ENCODE assay signal across 18 mouse cellular contexts in genomic region chr9:77693405-77693804, GRCm38 (mm10). TPM values are rescaled to one million over a fixed set of nuclear protein-coding genes. Genes with fewer than 3 reads are reported as not detected.
DNase-seq lines count a peak whose midpoint lies in the region; ATAC-seq and TF ChIP-seq lines count a peak whose summit lies in the region.
"Had no signal": no experiment of that assay in that cellular context is flagged by ENCODE, and none has a peak within 500 bp of the region (broad histone marks: within the 10 kb centered on the region; RNA-seq: fewer than 3 reads in every experiment).

No protein-coding gene starts in this region.

- peak; percentile 55 for TF ChIP-seq CTCF in liver, adult 2 months (IDR thresholded peaks at IDR 0.05; ENCODE audit: low read depth, low read length)
- peak; percentile 37 for TF ChIP-seq CTCF in Patski (IDR thresholded peaks at IDR 0.05)
- TF ChIP-seq CTCF in kidney, postnatal 0 days (IDR thresholded peaks at IDR 0.05; ENCODE audit: low read depth), result peak; percentile 50

- no peaks in the 10 kb centered on the region for H3K4me1 ChIP-seq in liver, adult 2 months (ENCODE audit: control insufficient read depth, insufficient read depth, low read length)
- H3K4me1 ChIP-seq in kidney, postnatal 0 days (replicated peaks; ENCODE audit: insufficient read depth, low read length), result no peaks in the 10 kb centered on the region
- peaks cover 9% of the 10 kb centered on the region for H3K4me1 ChIP-seq in midbrain, embryonic 10.5 days
- H3K4me1 ChIP-seq: embryonic facial prominence, embryonic 13.5 days; liver, embryonic 13.5 days had no signal

- no peaks in the 10 kb centered on the region; the same call in 1 of the 2 replicates for H3K79me2 ChIP-seq in liver, adult 2 months (ENCODE audit: control insufficient read depth, insufficient read depth, low read length)

- H3K9me3 ChIP-seq in kidney, postnatal 0 days (replicated peaks; ENCODE audit: low read length), result no peaks in the 10 kb centered on the region
- no peaks in the 10 kb centered on the region for H3K9me3 ChIP-seq in midbrain, embryonic 10.5 days (replicated peaks)
- H3K9me3 ChIP-seq: embryonic facial prominence, embryonic 13.5 days; forebrain, embryonic 10.5 days; liver, embryonic 13.5 days had no signal

- peak; percentile 66 for DNase-seq in liver, adult 2 months (ENCODE audit: extremely low read depth, low read depth, low spot score)
- DNase-seq in liver (no peak), Patski (ENCODE audit: low read depth, low spot score) (no peak)
- DNase-seq in kidney, postnatal 0 days (ENCODE audit: low spot score), result no peak
- DNase-seq in splenic B cell, adult 2 months (ENCODE audit: low read depth, low spot score), result peak; percentile 25
- DNase-seq in midbrain, embryonic 10.5 days (ENCODE audit: low spot score), result no peak
- no peak for DNase-seq in ovary, postnatal 36 days (ENCODE audit: low spot score)
- DNase-seq: adrenal gland, postnatal 36 days; cerebellum, postnatal 36 days; heart, adult 11 months; liver, embryonic 13.5 days; thymus, adult 18-20 months had no signal

- H3K9ac ChIP-seq in liver, adult 2 months (ENCODE audit: low read depth, low read length), result no peak overlapping the region
- no peak overlapping the region for H3K9ac ChIP-seq in kidney, postnatal 0 days (ENCODE audit: low read depth, low read length)
- H3K9ac ChIP-seq: embryonic facial prominence, embryonic 13.5 days; liver, embryonic 13.5 days had no signal

- no peaks in the 10 kb centered on the region for H3K36me3 ChIP-seq in liver, adult 2 months (ENCODE audit: control insufficient read depth, insufficient read depth, low read length)
- H3K36me3 ChIP-seq in kidney, postnatal 0 days (ENCODE audit: insufficient read depth, low read length), result no peaks in the 10 kb centered on the region
- H3K36me3 ChIP-seq in splenic B cell, adult 2 months (ENCODE audit: control insufficient read depth, insufficient read depth, low read length, poor library complexity, severe bottlenecking), result no peaks in the 10 kb centered on the region
- H3K36me3 ChIP-seq in midbrain, embryonic 10.5 days, result no peaks in the 10 kb centered on the region
- H3K36me3 ChIP-seq: embryonic facial prominence, embryonic 13.5 days; forebrain, embryonic 10.5 days; liver, embryonic 13.5 days had no signal

- no peak overlapping the region for H3K4me3 ChIP-seq in liver, adult 2 months (ENCODE audit: insufficient read depth, low read depth, low read length)
- no peak overlapping the region for H3K4me3 ChIP-seq in kidney, postnatal 0 days (replicated peaks; ENCODE audit: low read depth, low read length)
- no peak overlapping the region for H3K4me3 ChIP-seq in midbrain, embryonic 10.5 days
- H3K4me3 ChIP-seq: embryonic facial prominence, embryonic 13.5 days; forebrain, embryonic 10.5 days; liver, embryonic 13.5 days had no signal

- POLR2A ChIA-PET in Patski (lab: Charles Lee), result no interaction called here

- TF ChIP-seq POLR2A in liver, adult 2 months (IDR thresholded peaks at IDR 0.05; ENCODE audit: extremely low read depth, insufficient read depth, low read length), result no peak

- no peak overlapping the region for H3K4me2 ChIP-seq in kidney, postnatal 0 days (ENCODE audit: low read length)
- H3K4me2 ChIP-seq: embryonic facial prominence, embryonic 13.5 days; liver, embryonic 13.5 days had no signal

- WGBS in liver, adult 2 months, result 18% methylated on average over 1 of the region's 1 CpGs
- WGBS in kidney, postnatal 0 days, result 87% methylated on average over 1 of the region's 1 CpGs
- 97% methylated on average over 1 of the region's 1 CpGs for WGBS in midbrain, embryonic 10.5 days

- ATAC-seq in Patski, result no peak
- ATAC-seq in kidney, postnatal 0 days (replicated peaks; ENCODE audit: low FRiP score, low read depth), result no peak
- ATAC-seq: hindbrain, embryonic 16.5 days had no signal

- H3K27me3 ChIP-seq in liver, adult 2 months (ENCODE audit: control insufficient read depth, insufficient read depth, low read length), result no peaks in the 10 kb centered on the region
- H3K27me3 ChIP-seq in Patski, result no peaks in the 10 kb centered on the region
- H3K27me3 ChIP-seq in kidney, postnatal 0 days (ENCODE audit: insufficient read depth, low read length), result no peaks in the 10 kb centered on the region
- no peaks in the 10 kb centered on the region for H3K27me3 ChIP-seq in splenic B cell, adult 2 months (ENCODE audit: control insufficient read depth, insufficient read depth, low read length, poor library complexity, severe bottlenecking)
- no peaks in the 10 kb centered on the region for H3K27me3 ChIP-seq in midbrain, embryonic 10.5 days (ENCODE audit: low read depth, poor library complexity, severe bottlenecking)
- H3K27me3 ChIP-seq: embryonic facial prominence, embryonic 13.5 days; liver, embryonic 13.5 days had no signal

- CTCF ChIA-PET in Patski (lab: Charles Lee), result interaction anchor here (0.8 to 3.5 kb wide), 10 partner anchors 10 to 89 kb away, joined by 3 to 12 read pairs (median 3); no protein-coding TSS in a partner anchor

- in situ Hi-C loops in Patski (cut with MboI; ENCODE audit: low pct_unique_long_range_greater_than_20kb), result no loop called here

- no peak overlapping the region for H3K27ac ChIP-seq in liver, adult 2 months (replicated peaks; ENCODE audit: insufficient read depth, low read depth, low read length)
- H3K27ac ChIP-seq in kidney, postnatal 0 days, result no peak overlapping the region
- H3K27ac ChIP-seq in midbrain, embryonic 10.5 days (replicated peaks), result no peak overlapping the region
- H3K27ac ChIP-seq: embryonic facial prominence, embryonic 13.5 days; forebrain, embryonic 10.5 days; liver, embryonic 13.5 days had no signal

RNA-seq across cellular contexts. Expression of gene Klhl31, which starts 57.1 kb away (rescaled TPM):
- total RNA-seq in liver, adult 2 months (2014; rRNA removed), result 0.18 TPM in 1 of 2 replicates, not detected in the other
- not detected in 2 replicates for polyA plus RNA-seq in liver, adult 2 months (2012; rRNA removed)
- 0.10 TPM for polyA plus RNA-seq in Patski (2021)
- polyA plus RNA-seq in kidney, postnatal 0 days (2015; fragmentation: Nextera tagmentation; extraction: Ambion mirVana), result 0.49 and 0.56 TPM in 2 replicates
- polyA plus RNA-seq in midbrain, embryonic 10.5 days (2016; fragmentation: Nextera tagmentation; extraction: Ambion mirVana), result 0.36 and 0.39 TPM in 2 replicates
- total RNA-seq: adrenal gland, postnatal 36 days; megakaryocyte-erythroid progenitor cell, adult 5-6 weeks; neutrophil, adult 5-6 weeks had no signal
- polyA plus RNA-seq: spleen, adult 2 months had no signal

Comparison
In these comparisons a context has a peak if more than half of its experiments do, and no peak if none do; other contexts are left out.
1. DNase-seq: peak in liver, adult 2 months (single experiment) and splenic B cell, adult 2 months (single experiment); none in liver (single experiment), Patski (single experiment), kidney, postnatal 0 days (single experiment), midbrain, embryonic 10.5 days (single experiment) and ovary, postnatal 36 days (single experiment).
2. Peak in every context shown above with its lines, with median percentiles within 50 percentile points of each other: CTCF ChIP-seq.